Mouse (Mus musculus) forebrain, postnatal 0 days (tissue): ENCODE measurements around the gene Zfp365. TPM values are rescaled to one million over a fixed set of nuclear protein-coding genes. Genes with fewer than 3 reads are reported as not detected.

ENCODE experiments used
- ATAC-seq: fragments of 200-750 bp; cut with Nextera tagmentation; 2 replicates; pipeline ENCODE4 v1.8.0; 2017; ENCODE audit warnings: mild to moderate bottlenecking, moderate library complexity
- DNase-seq: peaks from one replicate; pipeline ENCODE4 v3.0.0-alpha.2; 2015
- H3K27ac ChIP-seq: fragments of 300-500 bp; sonication (generic); 2 replicates; pipeline ENCODE4 v1.5.1; 2014; ENCODE audit warnings: low read depth, mild to moderate bottlenecking, antibody characterized with exemption, low read length, moderate library complexity, mixed read lengths
- H3K27me3 ChIP-seq: fragments of 300-500 bp; sonication (generic); 2 replicates; pipeline ENCODE4 v1.6.1; 2014; ENCODE audit warnings: mild to moderate bottlenecking, low read length, mixed read lengths; ENCODE audit not compliant: insufficient read depth
- H3K36me3 ChIP-seq: fragments of 300-500 bp; sonication (generic); 2 replicates; pipeline ENCODE4 v1.6.1; 2014; ENCODE audit warnings: mild to moderate bottlenecking, moderate library complexity; ENCODE audit not compliant: insufficient read depth
- H3K4me1 ChIP-seq: fragments of 300-500 bp; sonication (generic); 2 replicates; pipeline ENCODE4 v1.6.1; 2014; ENCODE audit warnings: antibody characterized with exemption; ENCODE audit not compliant: insufficient read depth
- H3K4me2 ChIP-seq: fragments of 300-500 bp; sonication (generic); 2 replicates; pipeline ENCODE4 v1.6.1; 2014; ENCODE audit warnings: low read depth, mild to moderate bottlenecking, moderate library complexity
- H3K4me3 ChIP-seq: fragments of 300-500 bp; sonication (generic); 2 replicates; pipeline ENCODE4 v1.5.1; 2014; ENCODE audit warnings: low read depth, low read length, mixed read lengths
- H3K9ac ChIP-seq: fragments of 300-500 bp; sonication (generic); 2 replicates; pipeline ENCODE4 v1.6.1; 2014; ENCODE audit warnings: mild to moderate bottlenecking
- H3K9me3 ChIP-seq: fragments of 300-500 bp; sonication (generic); 2 replicates; pipeline ENCODE4 v1.6.1; 2016; ENCODE audit warnings: low read length
- CTCF ChIP-seq: sonication (generic); IDR thresholded peaks from 2 replicates; pipeline ENCODE4 v1.5.1; 2016; ENCODE audit warnings: antibody characterized with exemption, control low read depth, low read depth
- WGBS: fragments of 180-500 bp; shearing (Covaris S2); extraction: QIAGEN DNeasy Blood & Tissue Kit; methylation state at CpG from one replicate; pipeline ENCODE4 v1.1.7; 2014; 5-methylcytosine and 5-hydroxymethylcytosine counted together
- polyA plus RNA-seq: library from polyadenylated mRNA; unstranded; fragments of >200 nt; fragmentation: Nextera tagmentation; extraction: Ambion mirVana; gene quantifications from 2 replicates; pipeline ENCODE4 v1.2.1, GENCODE M21; 2015
- total RNA-seq: library from RNA; depleted of rRNA; stranded (reverse); fragments of >200 nt; gene quantifications from 2 replicates; pipeline ENCODE4 v1.2.3, GENCODE M21; 2014; rRNA removed

Gene Zfp365
- total RNA-seq (21.8 and 24.9 TPM in 2 replicates), polyA plus RNA-seq (3.6 and 8.4 TPM in 2 replicates)

DNA sequence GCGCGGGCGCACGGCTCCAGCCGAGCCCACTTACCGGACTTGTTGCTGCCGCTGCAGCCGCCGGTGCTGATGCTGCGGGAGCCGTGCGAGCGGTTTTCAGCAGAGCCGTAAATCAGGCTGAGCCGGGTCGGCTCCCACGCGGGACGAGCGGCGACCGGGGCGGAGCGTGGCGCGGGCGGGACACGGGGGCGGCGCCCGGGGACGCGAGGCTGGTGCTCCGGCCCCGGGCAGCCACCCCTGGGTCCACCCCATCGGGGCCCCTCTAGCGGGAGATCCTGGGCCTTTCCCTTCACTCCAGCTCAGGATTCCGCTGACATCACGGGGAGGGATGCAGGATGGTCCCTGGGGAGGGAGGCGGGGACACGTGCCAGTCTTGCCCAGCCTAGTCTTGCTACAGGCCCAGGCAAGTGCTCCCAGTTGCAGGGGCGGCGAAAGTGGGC, at the start of gene Zfp365:
Zfp365 (minus strand) TSS at position 326 of the 440 bp plus-strand sequence.
- H3K9me3 ChIP-seq = no peaks in the 10 kb centered on the region
- peak within 1 kb of the TSS; percentile 70 for H3K4me3 ChIP-seq
- H3K4me2 ChIP-seq = peak within 1 kb of the TSS; percentile 88
- peak within 1 kb of the TSS; percentile 80 for H3K9ac ChIP-seq
- no peaks in the 10 kb centered on the region for H3K27me3 ChIP-seq
- TF ChIP-seq CTCF = 0 out of 2 replicates have a peak, but pooled peaks have one; percentile 8
- WGBS = 5% methylated on average over 41 of the region's 43 CpGs
- DNase-seq (peak; percentile 82), ATAC-seq (peak; percentile 94)
- H3K27ac ChIP-seq = peak within 1 kb of the TSS; percentile 82
- no peaks in the 10 kb centered on the region for H3K4me1 ChIP-seq
- no peaks in the 10 kb centered on the region for H3K36me3 ChIP-seq

DNA sequence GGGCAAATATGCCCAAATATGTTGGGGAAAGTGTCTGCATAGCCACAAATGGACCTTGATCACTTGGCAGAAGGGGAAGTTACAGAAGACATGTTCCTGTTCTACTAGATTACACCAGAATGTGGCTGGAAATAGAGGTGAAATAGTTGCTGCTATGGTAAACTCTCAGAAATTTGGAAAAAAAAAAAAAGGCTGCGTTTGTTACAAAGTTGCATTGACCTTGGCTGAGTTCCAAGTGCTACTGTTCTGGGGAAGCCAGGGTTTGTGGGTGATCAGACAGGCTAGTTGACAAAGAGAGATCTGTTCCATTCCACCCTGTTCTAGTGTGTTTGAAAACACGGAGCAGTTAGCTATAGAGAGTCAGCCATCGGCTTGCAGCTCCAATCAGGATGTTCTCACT, 47.5 kb upstream of the Zfp365 start:
- no peaks in the 10 kb centered on the region for H3K9me3 ChIP-seq
- no peak overlapping the region for H3K9ac ChIP-seq
- no peak overlapping the region for H3K27ac ChIP-seq
- no peaks in the 10 kb centered on the region for H3K4me1 ChIP-seq
- no peaks in the 10 kb centered on the region for H3K36me3 ChIP-seq
- DNase-seq (no peak), ATAC-seq (no peak)
- H3K4me3 ChIP-seq = no peak overlapping the region
- H3K27me3 ChIP-seq = no peaks in the 10 kb centered on the region
- no peak overlapping the region for H3K4me2 ChIP-seq
- TF ChIP-seq CTCF = no peak
- WGBS = 57% methylated on average over 3 of the region's 3 CpGs

DNA sequence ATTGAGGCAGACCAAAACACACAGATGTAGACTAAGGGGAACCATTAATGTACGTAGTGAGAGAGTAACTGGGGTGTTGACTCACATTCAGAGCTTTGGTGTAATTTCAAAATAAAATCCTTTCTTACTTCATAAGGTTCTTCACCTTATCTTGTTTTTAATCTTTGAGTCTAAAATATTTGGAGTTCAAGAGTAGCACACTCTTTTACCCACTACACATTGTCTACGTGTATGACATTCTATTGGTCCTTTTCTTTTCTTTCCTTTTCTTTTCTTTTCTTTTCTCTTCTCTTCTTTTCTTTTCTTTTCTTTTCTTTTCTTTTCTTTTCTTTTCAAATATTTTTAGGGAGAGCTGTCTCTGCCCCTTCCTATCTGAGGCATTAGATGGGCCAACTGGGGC, 43.5 kb upstream of the Zfp365 start:
- Histone ChIP-seq H3K9me3 (no peaks in the 10 kb centered on the region), H3K9ac (no peak overlapping the region), H3K4me3 (no peak overlapping the region), H3K27ac (no peak overlapping the region), H3K4me1 (no peaks in the 10 kb centered on the region), H3K4me2 (no peak overlapping the region), H3K27me3 (no peaks in the 10 kb centered on the region), H3K36me3 (no peaks in the 10 kb centered on the region)
- TF ChIP-seq CTCF = no peak
- ATAC-seq = no peak
- DNase-seq = no peak
- WGBS = 84% methylated on average over 2 of the region's 2 CpGs

DNA sequence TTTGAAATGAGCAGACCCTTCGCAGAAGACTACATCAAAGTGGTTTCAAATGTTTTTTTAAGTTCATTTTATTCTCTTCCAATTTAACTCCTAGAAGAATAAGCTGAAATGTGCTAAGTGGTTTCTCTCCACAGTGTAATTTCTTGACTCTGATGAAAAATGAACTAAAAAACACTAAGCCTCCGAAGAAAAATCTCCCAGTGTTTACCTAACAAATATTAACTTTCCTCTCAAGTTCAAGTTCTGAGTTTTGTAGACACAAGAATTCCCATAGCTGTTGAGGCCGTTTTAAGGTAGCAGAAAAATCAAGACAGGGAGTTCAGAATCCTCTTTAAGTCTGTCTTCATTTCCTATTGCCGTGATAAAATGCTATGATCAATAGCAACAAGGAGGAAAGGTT, 39.2 kb upstream of the Zfp365 start:
- no peak overlapping the region for H3K4me2 ChIP-seq
- no peaks in the 10 kb centered on the region for H3K9me3 ChIP-seq
- no peak overlapping the region for H3K4me3 ChIP-seq
- no peaks in the 10 kb centered on the region for H3K36me3 ChIP-seq
- no peak overlapping the region for H3K27ac ChIP-seq
- no peak for ATAC-seq
- DNase-seq = no peak
- no peaks in the 10 kb centered on the region for H3K27me3 ChIP-seq
- 87% methylated on average over 4 of the region's 4 CpGs for WGBS
- H3K9ac ChIP-seq = no peak overlapping the region
- TF ChIP-seq CTCF = no peak
- no peaks in the 10 kb centered on the region for H3K4me1 ChIP-seq

DNA sequence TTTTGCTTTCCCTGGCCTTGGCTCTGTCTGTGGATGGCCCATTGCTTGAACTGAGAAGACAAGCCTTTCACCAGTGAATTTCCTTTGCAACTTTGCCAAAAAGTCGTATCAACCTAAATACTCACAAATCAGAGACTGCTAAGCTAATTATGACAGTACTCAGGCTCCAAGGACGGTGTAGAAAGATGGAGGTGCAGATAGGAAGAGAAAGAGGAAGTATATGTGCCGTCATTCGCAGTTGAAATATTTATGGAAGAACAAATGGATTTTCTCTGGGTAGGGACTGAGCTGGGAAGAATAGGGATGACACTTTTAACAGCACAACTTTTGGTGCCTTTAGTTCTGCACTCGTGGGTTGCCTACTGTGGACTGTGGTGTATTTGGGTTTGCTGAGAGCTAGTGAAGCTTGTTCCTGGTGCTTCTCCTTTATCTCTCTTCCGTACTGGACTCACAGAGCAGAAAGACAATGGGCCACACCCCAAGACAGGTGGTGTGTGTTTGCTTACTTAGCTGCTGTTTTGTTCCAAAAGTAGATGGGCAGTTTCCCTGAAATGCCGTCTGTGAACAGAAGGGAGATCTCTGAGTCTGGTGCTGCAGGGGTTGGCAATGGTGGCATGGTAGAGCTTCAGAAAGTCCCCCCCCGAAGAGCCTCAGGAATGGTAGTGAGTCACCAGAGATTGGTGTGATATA, 37.7 kb upstream of the Zfp365 start:
- H3K4me2 ChIP-seq = no peak overlapping the region
- H3K27ac ChIP-seq = no peak overlapping the region
- no peaks in the 10 kb centered on the region for H3K4me1 ChIP-seq
- no peaks in the 10 kb centered on the region for H3K36me3 ChIP-seq
- H3K27me3 ChIP-seq = no peaks in the 10 kb centered on the region
- WGBS = 79% methylated on average over 8 of the region's 8 CpGs
- H3K9ac ChIP-seq = no peak overlapping the region
- H3K4me3 ChIP-seq = no peak overlapping the region
- H3K9me3 ChIP-seq = no peaks in the 10 kb centered on the region
- no peak for TF ChIP-seq CTCF
- DNase-seq = no peak
- no peak for ATAC-seq

DNA sequence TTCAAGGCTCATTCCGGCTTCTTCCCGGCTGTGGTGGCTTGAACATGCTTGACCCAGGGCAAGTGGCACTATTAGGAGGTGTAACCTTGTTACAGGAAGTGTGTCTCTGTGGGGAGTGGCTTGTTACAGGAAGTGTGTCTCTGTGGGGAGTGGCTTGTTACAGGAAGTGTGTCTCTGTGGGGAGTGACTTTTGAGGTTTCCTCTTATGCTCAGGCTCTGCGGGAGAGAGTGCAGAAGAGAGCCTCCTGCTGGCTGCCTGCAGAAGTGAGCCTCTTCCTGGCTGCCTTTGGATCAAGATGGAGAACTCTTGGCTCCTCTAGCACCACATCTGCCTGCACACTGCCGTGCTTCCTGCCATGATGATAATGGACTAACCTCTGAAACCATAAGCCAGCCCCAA, 31.1 kb upstream of the Zfp365 start:
- no peak overlapping the region for H3K4me2 ChIP-seq
- ATAC-seq (no peak), DNase-seq (no peak)
- TF ChIP-seq CTCF = no peak
- H3K9ac ChIP-seq = no peak overlapping the region
- no peaks in the 10 kb centered on the region for H3K9me3 ChIP-seq
- H3K36me3 ChIP-seq = no peaks in the 10 kb centered on the region
- H3K4me3 ChIP-seq = no peak overlapping the region
- H3K27me3 ChIP-seq = no peaks in the 10 kb centered on the region
- no peaks in the 10 kb centered on the region for H3K4me1 ChIP-seq
- 89% methylated on average over 4 of the region's 4 CpGs for WGBS
- no peak overlapping the region for H3K27ac ChIP-seq

DNA sequence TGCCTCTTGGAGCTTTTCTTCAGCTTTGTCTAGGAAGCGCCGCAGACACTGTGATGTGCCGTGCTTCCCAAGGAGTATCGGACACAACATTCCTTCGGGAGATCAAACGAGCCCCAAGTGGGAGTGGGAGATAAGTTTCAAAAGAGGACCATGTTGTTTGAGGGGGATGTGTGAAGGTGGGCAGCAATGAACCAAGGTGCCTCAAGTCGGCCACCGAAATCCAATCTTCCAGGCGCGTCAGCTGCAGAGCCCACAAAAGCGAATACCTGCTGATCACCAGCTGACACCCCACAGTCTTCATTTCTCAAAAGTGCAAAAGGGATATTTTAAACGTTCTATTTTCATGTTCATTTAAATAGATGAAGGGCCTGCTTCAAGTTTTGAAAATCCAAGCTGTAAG, 27.1 kb upstream of the Zfp365 start:
- H3K9ac ChIP-seq = no peak overlapping the region
- ATAC-seq (no peak), DNase-seq (no peak)
- TF ChIP-seq CTCF = no peak
- no peak overlapping the region for H3K27ac ChIP-seq
- H3K36me3 ChIP-seq = no peaks in the 10 kb centered on the region
- H3K4me1 ChIP-seq = no peaks in the 10 kb centered on the region
- H3K4me2 ChIP-seq = no peak overlapping the region
- H3K9me3 ChIP-seq = no peaks in the 10 kb centered on the region
- no peaks in the 10 kb centered on the region for H3K27me3 ChIP-seq
- 74% methylated on average over 12 of the region's 12 CpGs for WGBS
- no peak overlapping the region for H3K4me3 ChIP-seq
